Mouse (Mus musculus) kidney, adult 8-10 months (tissue): Measurements from ENCODE around the gene Rabep1.

Source experiments
- DNase-seq, 2 experiments: peaks; one replicate each; pipeline ENCODE4 v3.0.0; 2022

The Rabep1 gene

DNA sequence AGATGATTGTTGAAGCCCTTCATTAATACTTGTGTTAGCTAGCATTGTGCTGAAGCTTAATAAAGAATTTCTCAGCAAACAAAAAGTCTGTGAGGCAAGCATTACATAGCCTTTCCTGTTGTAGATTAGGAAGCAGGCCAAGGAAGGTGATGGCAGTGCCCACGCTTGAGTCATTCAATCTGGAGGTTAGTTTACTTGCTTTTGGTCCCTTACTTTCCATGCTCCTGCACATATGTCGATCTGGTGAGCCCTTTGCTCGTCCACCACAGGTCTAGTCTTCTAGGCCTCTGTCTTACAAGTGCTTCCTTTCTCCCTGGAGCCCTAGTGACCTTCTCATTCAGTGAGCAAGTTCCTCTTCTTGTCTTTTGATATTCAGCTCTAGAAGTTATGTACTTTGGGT, 62.1 kb downstream of the Rabep1 start:
- no peak for DNase-seq

DNA sequence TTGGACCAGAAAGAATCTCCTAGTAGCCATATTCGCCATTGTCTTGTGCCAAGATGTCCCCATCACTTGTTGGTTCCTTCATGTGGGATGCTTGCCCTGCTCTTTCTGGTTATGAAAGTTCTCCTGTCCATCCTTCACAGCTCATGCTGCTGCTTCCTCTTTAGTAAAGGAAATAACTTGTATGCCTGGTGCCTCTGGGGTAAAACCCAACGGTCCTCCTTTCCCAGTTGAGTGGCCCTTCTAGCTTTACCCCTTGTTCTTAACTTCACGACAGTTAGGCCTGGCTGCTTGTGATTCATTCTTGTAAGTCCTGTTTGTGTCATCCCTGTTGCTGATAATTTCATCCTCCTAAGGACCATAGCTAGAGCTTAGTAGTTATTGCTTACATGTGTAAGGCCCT, 66.7 kb downstream of the Rabep1 start:
- no peak for DNase-seq

DNA sequence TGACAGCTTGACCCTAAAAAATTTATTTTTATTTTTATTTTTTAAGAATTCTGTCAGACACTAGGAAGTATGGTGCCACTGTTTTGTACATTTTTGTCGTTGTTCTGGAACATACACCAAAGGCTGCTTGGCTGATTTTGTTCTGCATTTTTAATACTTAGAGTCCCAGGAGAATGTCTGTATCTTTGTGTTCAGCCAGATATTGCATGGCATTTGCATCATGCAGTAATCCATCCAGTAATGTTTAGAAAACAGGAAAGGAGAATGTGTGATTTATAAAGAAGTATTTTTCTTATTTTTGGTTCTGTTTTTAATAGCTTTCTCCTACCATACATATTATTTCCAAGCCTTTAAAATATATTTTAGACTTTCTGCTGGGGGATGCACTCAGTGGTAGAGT, 67.3 kb downstream of the Rabep1 start:
- DNase-seq: no peak

DNA sequence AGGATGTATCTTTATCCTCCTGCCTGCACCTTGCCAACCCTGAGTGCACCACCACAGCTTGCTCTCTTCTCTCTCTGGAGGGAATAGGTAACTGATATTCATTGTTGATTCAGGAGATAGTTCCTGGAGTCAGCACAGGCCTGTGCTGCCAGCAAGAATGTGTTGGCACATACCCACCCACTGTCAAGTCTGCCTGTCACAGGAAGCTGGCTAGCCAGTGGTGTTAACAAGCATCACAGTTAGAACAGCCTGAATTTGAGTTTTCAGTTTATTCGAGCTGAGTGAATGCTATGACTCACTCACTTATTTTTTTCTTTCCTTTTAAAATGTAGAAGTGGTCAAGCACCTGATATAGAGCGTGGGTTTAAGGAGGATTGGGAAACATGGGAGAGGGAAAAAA, 73.3 kb downstream of the Rabep1 start:
- no peak for DNase-seq

DNA sequence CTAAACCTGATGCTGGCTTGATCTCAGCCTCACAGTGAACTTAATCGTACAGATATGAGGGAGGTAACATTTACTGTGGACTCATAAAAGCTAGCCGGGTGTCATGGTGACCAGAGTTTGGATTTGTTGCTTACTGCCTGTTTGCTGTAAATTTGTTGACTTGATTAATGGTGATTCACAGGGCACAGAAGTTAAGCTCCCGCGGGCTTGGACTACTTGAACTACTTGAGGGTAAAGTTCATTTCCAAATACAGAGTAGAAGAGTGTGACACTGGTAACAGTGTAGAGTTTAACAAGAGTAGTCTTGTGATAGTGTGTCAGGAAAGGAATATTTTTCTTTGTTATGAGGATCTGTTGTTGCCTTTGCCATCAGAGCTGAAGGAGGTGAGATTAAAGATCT, 74.9 kb downstream of the Rabep1 start:
- peak; percentile 4 to 12 for DNase-seq

DNA sequence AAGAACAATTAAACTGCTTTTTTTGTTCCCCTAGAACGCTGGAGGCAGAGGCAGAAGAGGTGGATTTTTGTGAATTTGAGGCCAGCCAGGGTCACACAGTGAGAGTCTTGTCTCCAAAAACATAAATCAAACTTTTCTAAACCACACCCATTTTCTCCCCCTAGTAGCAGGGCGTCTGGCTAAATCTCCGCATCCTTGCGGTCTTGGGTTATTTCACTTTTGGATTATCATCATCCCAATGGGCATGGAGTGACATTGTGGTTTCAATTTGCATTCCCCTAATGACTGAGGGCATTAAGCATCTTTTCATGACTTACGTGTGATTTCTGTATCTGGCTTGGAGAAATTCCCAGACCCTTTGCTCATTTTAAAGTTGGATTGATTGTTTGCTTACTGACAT, 86.9 kb downstream of the Rabep1 start:
- no peak for DNase-seq

DNA sequence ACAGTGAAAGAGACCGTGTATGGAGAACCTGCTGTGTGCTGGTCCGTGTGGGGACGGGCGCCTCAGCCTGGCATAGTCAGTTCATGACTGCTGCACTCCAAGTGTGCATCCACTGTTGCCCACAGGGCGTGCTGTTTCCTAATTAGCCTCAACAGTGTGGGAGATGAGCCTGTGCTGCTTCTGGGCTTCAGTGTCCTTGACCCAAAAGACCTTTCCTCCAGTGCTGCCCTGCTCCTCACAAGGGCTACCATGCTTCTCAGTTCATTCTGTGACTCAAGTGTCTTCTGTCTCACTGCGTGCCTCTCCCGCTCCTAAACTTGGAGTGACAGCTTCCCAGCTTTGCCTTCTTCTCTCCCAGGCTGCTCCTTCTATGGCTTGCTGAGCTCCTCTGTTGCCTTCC, 90.7 kb downstream of the Rabep1 start:
- DNase-seq: no peak

DNA sequence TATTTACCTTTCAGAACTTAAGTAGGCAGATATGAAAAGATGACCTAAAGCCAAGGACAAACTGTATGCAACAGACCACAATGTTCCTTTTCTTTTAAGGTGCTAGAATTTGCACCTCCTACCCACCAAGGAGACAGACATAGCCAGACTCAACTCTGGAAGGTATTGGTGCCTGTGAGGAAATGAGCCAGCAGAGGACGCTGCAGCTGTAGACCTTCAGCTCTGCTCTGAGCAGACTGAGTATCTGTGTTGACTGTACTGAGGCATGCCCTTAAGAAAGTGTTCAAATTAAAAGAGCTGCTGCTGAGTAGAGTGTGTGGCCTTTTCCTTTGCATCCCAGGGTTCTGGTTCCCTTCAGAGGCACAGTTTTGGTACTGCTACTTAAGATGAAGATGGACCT, 98.0 kb downstream of the Rabep1 start:
- no peak for DNase-seq

DNA sequence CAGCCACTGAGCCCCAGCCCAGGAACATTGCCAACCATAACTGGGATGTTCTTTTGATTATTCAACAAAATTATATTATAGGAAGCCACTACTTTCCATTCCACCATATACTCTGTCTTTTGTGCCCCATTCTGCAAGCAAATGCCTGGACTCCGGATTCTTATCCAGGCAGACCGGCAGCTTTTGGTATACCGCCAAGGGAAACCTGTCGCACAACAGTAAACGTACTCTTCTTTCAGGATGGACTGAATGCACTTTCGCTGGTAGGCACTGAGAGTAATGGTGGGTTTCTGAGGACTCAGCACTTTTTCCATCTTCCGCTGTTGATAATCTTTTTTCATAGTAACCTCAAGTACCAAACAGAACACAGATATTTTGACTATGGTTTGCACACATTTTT, 99.1 kb downstream of the Rabep1 start:
- DNase-seq: no peak

DNA sequence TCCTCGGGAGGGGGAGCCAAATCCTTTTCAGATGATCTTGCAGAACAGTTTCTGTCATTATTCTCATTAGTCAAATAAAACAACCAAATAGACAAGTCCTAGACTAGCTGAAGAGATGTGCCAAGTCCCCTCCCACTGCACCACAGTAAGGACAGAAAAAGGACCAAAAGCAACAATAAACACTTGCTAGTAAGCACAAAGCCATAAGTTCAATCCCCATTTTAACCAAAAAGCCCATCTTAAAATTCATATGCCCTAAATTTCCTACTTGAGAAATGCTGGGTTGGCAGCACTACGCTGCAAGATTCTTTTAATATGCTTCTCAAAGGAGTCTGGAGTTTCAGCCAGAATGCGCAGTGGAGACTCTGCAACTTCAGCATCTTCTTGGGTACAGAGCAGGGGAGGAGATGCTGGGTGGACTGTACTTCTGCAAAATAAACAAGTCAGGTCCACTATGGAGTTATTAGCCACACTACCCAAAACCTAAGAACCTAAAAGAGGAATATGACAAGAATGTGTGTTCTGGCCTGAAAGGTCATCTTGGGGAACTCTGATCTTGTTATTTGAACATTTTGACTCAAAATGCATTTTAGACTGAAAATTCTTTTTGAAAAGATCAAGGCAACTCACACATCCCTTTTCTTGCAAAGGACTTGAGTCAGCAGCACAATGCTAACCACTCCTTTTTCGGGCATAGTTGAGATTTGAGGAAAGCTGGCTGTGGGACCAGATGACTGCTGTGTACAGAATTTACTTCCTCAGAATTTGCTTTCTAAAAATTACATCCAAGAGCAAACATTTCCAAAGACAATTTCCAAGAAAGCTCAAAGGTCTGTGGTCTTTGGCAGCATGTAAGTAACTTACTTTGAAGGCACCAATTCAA, 100.6 kb downstream of the Rabep1 start:
- DNase-seq: no peak

DNA sequence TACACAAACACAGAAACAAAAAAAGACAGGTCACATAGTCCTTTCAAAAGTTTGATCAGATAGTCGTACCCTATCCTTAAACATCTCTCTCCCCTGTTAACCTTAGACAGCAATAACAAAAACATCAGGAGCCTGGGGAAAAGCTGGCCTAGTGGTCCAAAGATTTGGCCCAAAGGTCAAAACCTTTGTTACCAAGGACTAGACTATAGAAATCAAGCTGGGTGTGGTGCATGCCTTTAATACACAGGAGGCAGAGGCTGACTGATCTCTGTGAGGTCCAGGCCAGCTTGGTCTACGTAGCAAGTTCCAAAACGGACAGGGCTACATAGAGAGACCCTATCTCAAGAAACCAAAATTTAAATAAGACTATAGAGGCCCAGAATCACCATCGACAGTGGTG, 110.1 kb downstream of the Rabep1 start:
- DNase-seq: no peak

DNA sequence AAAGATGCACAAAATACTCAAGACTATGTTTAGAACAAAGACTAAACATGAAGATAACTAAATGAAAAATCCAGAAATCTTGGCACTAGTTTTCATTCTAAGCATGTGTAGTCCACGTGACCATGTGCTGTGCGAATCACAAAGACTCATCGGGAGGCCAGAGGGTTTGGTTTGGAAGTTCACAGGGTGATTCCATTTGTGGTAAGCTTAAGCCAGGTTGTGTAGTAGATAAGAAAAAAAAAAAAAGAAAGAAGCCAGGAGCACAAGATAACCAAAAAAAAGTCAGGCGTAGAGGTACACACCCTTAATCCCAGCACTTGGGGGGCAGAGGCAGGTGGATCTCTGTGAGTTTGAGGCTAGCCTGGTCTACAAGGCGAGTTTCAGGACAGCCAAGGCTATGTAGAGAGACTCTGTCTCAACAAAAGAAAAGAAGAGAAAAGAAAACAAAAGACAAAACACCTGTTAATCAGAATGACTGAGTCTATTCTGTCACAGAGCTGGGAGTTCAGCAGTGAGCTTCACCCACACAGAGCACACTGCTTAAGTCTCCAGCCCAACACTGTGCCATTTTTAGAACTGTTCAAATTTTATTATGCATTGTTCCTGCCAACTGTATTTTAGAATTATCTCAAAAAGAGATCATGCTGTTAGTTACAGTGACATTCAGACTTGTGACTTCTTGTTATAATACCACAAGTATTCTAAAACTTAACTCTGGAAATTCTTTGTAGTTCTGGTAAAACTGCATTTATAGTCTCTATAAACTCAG, 116.4 kb downstream of the Rabep1 start:
- DNase-seq: no peak

DNA sequence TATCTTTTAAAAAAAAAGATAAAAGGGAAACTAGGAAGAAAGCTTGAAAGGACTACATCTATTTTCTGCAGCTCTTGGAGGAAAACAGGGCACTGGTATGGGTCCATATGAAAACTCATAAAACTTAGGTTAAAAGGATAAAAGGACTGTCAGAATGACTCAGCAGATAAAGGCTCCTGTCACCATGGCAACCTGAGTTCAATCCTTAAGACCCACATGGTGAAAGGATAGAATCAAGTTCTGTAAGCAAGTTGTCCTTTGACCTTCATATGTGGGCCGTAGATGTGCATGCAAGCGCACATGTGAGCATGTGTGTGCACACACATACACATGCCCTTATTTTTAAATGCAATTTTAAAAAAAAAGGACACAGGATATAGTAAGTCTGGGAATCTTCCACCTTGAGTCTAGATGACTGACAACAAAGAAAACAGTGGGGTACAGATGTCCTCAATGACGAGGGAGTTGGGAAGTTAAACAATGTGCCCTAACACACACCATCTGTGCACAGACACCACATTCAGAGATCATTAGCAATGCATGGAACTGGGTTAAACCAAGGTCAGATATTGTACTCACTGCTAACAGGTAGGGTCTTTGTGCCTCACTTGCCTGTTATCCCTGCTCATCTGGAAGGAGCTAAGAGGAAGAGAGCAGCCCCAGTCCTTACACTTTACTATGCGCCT, 119.8 kb downstream of the Rabep1 start:
- DNase-seq: no peak

DNA sequence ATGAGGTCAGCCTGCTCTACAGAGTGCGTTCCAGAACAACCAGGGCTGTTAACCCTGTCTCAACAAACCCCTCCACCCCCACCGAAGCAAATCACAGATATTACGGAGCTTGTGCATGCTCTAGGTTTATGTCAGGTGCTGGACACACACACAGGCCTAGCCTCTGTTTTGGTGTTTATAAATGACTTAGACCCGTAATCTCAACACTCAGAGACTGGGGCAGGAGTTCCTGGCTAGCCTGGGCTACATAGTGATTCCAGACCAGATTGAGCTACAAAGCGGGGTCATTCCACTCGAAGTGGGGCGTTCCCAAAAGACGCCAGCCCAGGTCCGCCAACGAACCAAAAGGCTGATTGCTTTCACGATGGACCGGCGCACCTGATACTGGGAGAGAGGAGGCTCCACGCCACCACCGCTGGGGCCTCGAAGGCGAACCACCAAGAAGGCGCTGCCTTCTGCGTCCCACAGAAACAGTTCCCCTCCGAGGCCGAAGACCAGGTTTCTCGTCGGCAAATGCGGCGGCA, 124.8 kb downstream of the Rabep1 start:
- DNase-seq: no peak

DNA sequence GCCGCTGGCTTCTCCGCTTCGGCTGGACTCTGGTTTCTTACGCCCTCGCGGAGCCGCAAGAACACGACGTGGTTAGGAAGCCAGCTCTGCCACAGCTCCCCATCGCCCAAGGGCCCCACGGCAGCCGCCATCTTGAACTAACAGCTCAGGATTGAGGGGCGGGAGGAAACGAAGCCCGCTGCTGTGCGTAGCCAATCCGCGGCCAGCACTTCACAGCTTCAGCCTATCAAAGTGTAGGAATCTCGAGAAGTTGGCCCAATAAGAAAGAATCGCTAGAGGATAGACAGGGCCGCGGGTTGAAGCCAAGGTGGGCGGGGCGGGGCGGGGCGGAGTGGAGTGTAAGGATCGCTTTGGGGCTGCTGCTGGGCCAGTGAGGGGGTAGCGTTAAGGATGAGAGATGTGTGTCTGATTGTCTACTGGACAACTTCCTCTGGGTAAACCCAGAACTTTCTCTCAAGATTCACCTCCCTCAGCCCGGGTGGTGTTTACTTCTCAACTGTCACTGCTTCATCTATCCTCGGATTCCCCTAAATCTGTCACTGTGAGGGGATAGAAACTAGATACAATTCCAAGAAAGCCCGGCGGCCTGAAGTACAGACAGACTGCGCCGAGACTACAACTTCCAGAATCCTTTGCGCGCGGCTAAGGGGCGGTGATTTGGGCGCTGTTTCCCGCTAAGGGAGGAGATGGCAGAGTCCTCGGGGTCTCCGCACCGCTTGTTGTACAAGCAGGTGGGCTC, 125.4 kb downstream of the Rabep1 start, which contains the start of the genes Nup88 and Rpain:
Gene Nup88 (minus strand): TSS at position 153 of the 739 bp plus-strand sequence.
Gene Rpain (plus strand): TSS at position 393 of the 739 bp plus-strand sequence.
- peak; percentile 95 for DNase-seq

DNA sequence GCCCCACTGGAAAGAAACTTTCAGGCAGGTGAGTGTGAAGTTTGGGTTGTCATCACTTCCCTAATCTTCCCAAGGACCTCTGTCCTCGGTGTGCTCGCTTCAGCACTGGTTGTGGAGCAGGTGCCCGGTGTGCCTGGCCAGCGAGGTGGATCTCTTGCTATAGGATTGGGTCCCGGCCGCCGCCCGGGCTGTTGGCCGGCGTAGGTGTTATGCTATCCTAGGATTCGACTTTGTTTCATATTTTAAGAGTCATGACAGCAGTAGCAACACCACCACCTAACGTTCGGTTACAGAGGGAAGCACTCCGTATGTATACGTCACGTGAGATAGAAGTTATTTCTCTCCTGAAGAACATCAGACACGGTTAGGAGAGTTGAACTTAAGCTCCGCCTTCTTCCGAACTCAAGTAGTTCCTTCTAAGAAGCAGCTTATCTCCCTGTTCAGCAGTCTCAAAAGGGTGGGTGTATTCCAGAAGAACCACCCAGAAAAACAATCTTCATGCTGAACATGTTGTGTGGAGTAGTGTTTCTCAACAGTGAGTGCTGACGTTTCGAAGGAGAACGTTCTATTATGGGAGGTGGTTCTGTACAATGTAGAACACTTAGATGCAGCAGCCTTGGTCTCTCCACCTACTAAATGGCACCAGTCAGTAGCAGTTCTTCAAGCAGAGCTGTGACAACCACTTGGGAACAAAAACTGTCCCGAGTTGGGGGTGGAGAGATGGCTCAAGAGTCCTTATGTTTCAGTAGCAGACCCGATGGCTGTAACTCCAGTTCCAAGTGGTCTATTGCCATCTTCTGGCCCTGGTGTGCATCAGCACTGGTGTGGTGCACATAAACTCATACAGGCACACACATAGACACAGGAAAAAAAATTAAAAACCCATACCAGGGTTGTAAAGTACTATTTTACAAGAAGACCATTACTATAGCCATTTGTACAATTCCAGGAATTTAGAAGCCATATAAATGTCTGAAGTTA, 126.3 kb downstream of the Rabep1 start:
- DNase-seq: peak in 1 of 2 experiments; percentile 25

DNA sequence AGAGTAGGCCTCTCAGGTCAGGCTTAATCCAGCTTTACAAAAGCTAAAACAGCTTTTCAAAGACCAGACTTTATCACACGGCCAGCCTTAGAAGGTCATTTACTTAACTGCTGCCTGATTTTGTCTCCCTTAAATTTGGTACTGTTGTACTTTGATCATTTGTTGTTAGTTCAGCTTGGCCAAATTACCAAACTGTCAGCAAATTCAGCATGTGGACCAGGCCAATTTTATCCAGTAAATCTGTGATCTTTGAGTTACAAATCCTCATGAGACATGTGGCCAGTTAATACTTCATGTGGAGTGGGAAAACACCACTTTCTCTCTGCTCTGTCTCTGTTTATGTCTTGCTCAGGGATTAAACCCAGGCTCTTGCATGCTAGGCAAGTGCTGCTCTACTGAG, 128.0 kb downstream of the Rabep1 start:
- DNase-seq: peak in 1 of 2 experiments; percentile 26

DNA sequence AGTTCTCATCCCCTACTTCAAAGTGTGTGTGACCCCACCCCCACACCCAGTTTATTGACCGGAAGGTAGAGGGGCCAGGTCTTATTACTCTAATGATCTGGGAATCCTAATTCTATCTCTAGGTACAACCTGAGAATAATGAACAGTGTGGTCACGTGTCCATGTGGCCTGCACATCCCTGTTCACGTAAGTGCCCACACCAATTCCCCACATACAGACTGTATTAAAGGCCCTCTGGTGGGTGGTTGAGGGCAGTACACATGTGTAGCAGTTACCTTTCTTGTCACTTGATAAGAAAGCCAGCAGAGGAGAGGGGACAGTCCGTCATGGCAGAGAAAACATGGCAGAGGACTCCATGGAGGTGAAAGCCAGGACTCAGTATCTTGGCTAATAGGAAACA, 129.4 kb downstream of the Rabep1 start:
- no peak for DNase-seq

DNA sequence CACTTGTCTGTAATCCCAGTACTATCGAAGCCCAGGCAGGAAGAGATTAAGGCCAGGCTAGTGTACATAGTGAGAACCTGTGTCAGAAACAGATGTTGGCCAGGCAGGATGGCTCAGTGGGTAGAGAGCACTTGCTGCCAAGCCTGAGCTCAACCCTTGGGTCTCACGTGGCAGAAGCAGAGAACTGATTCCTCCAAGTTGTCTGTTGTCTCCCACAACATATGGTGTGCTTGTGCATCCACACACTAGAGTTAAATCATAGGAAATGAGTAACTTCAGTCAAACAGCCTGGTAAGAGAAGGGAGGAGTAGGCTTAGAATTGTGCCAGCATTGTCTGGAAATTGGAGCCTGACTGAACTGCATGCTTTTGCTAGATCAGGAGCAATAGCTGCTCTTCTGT, 130.6 kb downstream of the Rabep1 start:
- DNase-seq: no peak

DNA sequence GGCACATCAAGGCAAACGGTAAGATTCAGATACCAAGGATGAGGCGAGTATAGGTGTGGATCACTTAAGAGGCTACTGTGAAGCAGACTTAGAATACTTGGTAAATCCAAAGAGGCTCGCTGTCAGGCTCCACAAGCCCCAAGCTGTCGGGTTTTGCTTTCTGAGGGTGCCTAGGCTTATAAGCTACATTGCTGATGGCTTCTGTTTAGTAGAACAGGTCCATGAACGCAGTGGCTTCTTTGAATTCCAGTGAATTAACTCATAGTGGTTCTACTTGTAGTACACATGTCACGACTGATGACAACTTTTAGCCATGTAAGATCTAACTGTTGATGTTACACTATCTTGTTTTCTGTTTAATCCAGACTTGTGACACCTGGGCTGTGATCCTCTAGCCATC, 132.7 kb downstream of the Rabep1 start:
- no peak for DNase-seq

DNA sequence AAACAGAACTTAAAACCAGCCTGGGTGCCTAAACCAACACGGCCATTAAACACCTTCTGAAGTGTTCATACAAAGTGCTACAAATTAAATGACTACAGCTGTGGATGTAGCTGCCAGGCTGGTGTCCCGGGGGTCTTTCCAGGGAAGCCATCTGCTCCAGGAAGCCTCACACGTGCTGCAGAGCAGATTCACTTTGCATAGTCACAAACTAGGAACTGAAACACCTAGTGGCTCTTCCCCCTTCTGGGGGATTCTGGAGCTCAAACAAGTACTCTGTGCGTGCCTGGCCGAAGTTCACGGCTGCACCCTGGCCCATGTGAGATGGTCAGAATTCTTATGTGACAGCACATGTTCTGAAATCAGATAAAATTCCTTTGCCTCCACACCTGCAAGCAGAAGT, 135.7 kb downstream of the Rabep1 start:
- DNase-seq: no peak
